Mouse (Mus musculus) stomach, postnatal 0 days (tissue): ENCODE measurements at regions not wholly inside any gene's neighbourhood (a gene's known extent, or its start where the extent isn't known, plus 50 kb on each side); places are given as distances from the start of the nearest gene placed in this dataset.

ENCODE experiments used
- ATAC-seq: fragments of 200-750 bp; cut with Nextera tagmentation; 2 replicates; pipeline ENCODE4 v1.8.0; 2017; ENCODE audit not compliant: low FRiP score, low TSS enrichment
- DNase-seq: peaks from one replicate; pipeline ENCODE4 v3.0.0-alpha.2; 2016; ENCODE audit warnings: low spot score
- H3K27ac ChIP-seq: fragments of 300-500 bp; sonication (generic); replicated peaks from 2 replicates; pipeline ENCODE4 v1.5.1; 2014; ENCODE audit warnings: mild to moderate bottlenecking, control low read depth
- H3K27me3 ChIP-seq: fragments of 300-500 bp; sonication (generic); 2 replicates; pipeline ENCODE4 v1.6.1; 2014; ENCODE audit warnings: low read length; ENCODE audit not compliant: control insufficient read depth, insufficient read depth
- H3K36me3 ChIP-seq: fragments of 300-500 bp; sonication (generic); 2 replicates; pipeline ENCODE4 v1.6.1; 2014; ENCODE audit warnings: low read length, mixed read lengths; ENCODE audit not compliant: control insufficient read depth, insufficient read depth
- H3K4me1 ChIP-seq: fragments of 300-500 bp; sonication (generic); replicated peaks from 2 replicates; pipeline ENCODE4 v1.6.1; 2014; ENCODE audit warnings: antibody characterized with exemption; ENCODE audit not compliant: control insufficient read depth, insufficient read depth
- H3K4me2 ChIP-seq: fragments of 300-500 bp; sonication (generic); replicated peaks from 2 replicates; pipeline ENCODE4 v1.6.1; 2014; ENCODE audit warnings: low read depth, mild to moderate bottlenecking, control low read depth, moderate library complexity
- H3K4me3 ChIP-seq: fragments of 300-500 bp; sonication (generic); 2 replicates; pipeline ENCODE4 v1.5.1; 2014; ENCODE audit warnings: low read depth, low read length, control low read depth
- H3K9ac ChIP-seq: fragments of 300-500 bp; sonication (generic); 2 replicates; pipeline ENCODE4 v1.6.1; 2014; ENCODE audit warnings: mild to moderate bottlenecking, low read length, control low read depth, mixed read lengths
- H3K9me3 ChIP-seq: fragments of 300-500 bp; sonication (generic); 2 replicates; pipeline ENCODE4 v1.6.1; 2016; ENCODE audit warnings: low read length; ENCODE audit not compliant: control insufficient read depth
- CTCF ChIP-seq: IDR thresholded peaks from 2 replicates; pipeline ENCODE4 v1.5.1; 2016; ENCODE audit warnings: antibody characterized with exemption, low read depth, mild to moderate bottlenecking, moderate library complexity
- EP300 ChIP-seq: optimal IDR thresholded peaks from 2 replicates; pipeline ENCODE3; 2016; ENCODE audit warnings: antibody characterized with exemption
- WGBS: fragments of 180-500 bp; shearing (Covaris S2); extraction: QIAGEN DNeasy Blood & Tissue Kit; methylation state at CpG from one replicate; pipeline ENCODE4 v1.1.7; 2014; 5-methylcytosine and 5-hydroxymethylcytosine counted together

DNA sequence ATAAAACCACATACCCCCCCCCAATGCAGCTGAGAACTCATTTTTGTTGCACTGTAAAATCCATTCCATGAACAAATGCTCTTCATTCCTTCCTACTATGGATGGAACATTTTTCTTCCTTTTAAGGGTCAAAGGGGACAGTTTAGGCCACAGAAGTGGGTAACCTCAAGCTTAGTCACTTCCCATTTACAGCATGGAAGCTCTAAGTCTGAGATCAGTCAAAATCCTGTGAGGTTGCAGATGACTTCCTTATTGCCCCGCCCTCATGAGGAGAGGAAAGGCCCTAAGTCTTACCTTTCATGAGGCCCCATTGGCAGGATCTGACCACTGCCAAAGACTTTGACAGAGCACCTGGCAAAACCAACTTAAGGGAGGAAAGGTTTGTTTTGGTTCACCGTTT is 94.7 kb upstream of the E030018B13Rik start:
- Histone ChIP-seq H3K4me3 (no peak overlapping the region), H3K4me2 (no peak overlapping the region), H3K9ac (no peak overlapping the region), H3K9me3 (no peaks in the 10 kb centered on the region), H3K36me3 (no peaks in the 10 kb centered on the region), H3K4me1 (no peaks in the 10 kb centered on the region), H3K27ac (no peak overlapping the region), H3K27me3 (no peaks in the 10 kb centered on the region)
- no peak for DNase-seq
- no peak for TF ChIP-seq CTCF
- no peak for TF ChIP-seq EP300
- 72% methylated on average over 2 of the region's 2 CpGs for WGBS
- no peak for ATAC-seq

- no peak for DNase-seq
Measured at GRCm38 (mm10) chr7:63824009-63824408, 92.6 kb upstream of the E030018B13Rik start.

GRCm38 (mm10) chr7:63829362-63829920 is 87.2 kb upstream of the E030018B13Rik start:
- H3K36me3 ChIP-seq = no peaks in the 10 kb centered on the region
- no peak overlapping the region for H3K9ac ChIP-seq
- no peak overlapping the region for H3K27ac ChIP-seq
- 60% methylated on average over 9 of the region's 9 CpGs for WGBS
- ATAC-seq (no peak), DNase-seq (no peak)
- no peaks in the 10 kb centered on the region for H3K9me3 ChIP-seq
- H3K4me2 ChIP-seq = no peak overlapping the region
- H3K4me1 ChIP-seq = no peaks in the 10 kb centered on the region
- TF ChIP-seq EP300 = no peak
- no peak for TF ChIP-seq CTCF
- no peaks in the 10 kb centered on the region for H3K27me3 ChIP-seq
- H3K4me3 ChIP-seq = no peak overlapping the region

More at GRCm38 (mm10) chr7:63824009-63824408, 92.6 kb upstream of the E030018B13Rik start:
- no peak overlapping the region for H3K4me3 ChIP-seq
- H3K27me3 ChIP-seq = no peaks in the 10 kb centered on the region
- no peak overlapping the region for H3K4me2 ChIP-seq
- no peak overlapping the region for H3K9ac ChIP-seq
- no peaks in the 10 kb centered on the region for H3K9me3 ChIP-seq
- H3K36me3 ChIP-seq = no peaks in the 10 kb centered on the region
- WGBS = 43% methylated on average over 7 of the region's 7 CpGs
- H3K4me1 ChIP-seq = no peaks in the 10 kb centered on the region
- H3K27ac ChIP-seq = no peak overlapping the region
- ATAC-seq = 0 out of 2 replicates have a peak, but pooled peaks have one; percentile 38
- no peak for TF ChIP-seq EP300
- TF ChIP-seq CTCF = peak; percentile 36

DNA sequence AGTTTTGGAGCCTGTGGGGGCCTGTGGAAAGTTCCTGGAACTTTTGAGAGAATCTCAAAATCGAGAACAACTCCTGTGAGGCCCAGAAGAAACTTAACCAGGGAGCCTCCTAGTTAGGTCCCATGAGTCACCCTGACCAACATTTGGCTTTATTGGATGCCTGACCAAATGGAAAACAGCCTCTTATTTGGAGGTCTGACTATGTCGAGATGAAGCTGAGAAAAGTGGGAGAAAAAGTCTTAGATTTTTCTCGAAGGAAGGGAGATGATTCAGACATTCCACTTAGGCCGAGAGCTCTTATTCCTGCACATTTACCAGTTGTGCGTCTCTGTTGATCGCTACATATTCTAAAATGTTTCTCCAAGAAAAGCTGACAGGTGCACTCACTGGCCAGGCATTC is 83.0 kb upstream of the E030018B13Rik start:
- H3K4me2 ChIP-seq = no peak overlapping the region
- WGBS = 81% methylated on average over 6 of the region's 6 CpGs
- H3K4me3 ChIP-seq = no peak overlapping the region
- ATAC-seq (no peak), DNase-seq (no peak)
- H3K4me1 ChIP-seq = no peaks in the 10 kb centered on the region
- no peak overlapping the region for H3K9ac ChIP-seq
- H3K9me3 ChIP-seq = no peaks in the 10 kb centered on the region
- no peak overlapping the region for H3K27ac ChIP-seq
- no peaks in the 10 kb centered on the region for H3K36me3 ChIP-seq
- no peak for TF ChIP-seq CTCF
- no peaks in the 10 kb centered on the region for H3K27me3 ChIP-seq

DNA sequence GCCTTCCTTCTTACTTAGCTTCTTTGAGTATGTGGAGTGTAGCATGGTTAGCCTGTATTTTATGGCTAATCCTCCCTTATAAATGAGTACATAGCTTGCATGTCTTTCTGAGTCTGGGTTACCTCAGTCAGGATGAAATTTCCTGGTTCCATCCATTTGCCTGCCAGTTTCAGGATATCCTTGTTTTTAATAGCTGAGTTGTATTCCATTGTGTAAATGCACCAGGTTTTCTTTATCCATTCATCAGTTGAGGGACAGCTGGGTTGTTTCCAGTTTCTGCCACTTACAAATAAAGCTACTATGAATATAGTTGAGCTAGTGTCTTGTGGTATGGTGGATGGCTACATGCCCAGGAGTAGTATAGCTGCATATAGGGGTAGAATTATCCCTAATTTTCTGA is 80.7 kb upstream of the E030018B13Rik start:
- no peaks in the 10 kb centered on the region for H3K36me3 ChIP-seq
- TF ChIP-seq CTCF (no peak), EP300 (no peak)
- no peaks in the 10 kb centered on the region for H3K9me3 ChIP-seq
- H3K4me2 ChIP-seq = no peak overlapping the region
- no peak overlapping the region for H3K9ac ChIP-seq
- no peaks in the 10 kb centered on the region for H3K27me3 ChIP-seq
- no peak overlapping the region for H3K27ac ChIP-seq
- H3K4me3 ChIP-seq = no peak overlapping the region
- ATAC-seq = no peak
- DNase-seq = no peak
- H3K4me1 ChIP-seq = no peaks in the 10 kb centered on the region
